Mouse (Mus musculus): ENCODE measurements around the gene B4galnt1. TPM values are rescaled to one million over a fixed set of nuclear protein-coding genes. Genes with fewer than 3 reads are reported as not detected.

Gene B4galnt1
- polyA plus RNA-seq, 1 experiment from 2014 or later, result 3.8 TPM

DNA sequence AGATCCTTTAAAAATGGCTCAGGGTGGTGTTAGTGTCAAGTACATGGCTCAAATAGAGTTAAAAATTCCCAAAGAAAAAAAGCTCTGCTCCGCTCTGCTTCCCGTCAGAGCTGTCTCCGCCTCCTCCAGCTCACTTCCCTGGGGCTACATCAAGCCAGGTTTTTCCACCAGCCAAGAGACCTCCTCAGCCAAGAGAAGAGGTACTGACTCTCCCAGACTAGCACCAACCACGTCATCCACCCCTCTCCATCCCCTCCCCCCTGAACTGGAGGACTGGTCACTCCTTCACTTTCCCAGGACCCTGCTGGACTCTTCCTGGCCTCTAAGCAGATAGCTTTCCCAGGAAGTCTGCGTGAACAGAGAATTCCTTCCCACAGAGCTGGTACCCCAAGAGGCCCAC is 31.4 kb downstream of the B4galnt1 start:
- DNase-seq (ENCODE audit: low spot score), result peak; percentile 66
- Histone ChIP-seq H3K4me3 (peak overlapping the region; percentile 74), H3K27ac (replicated peaks) (peak overlapping the region; percentile 94), H3K27me3 (replicated peaks; ENCODE audit: low read depth, poor library complexity, severe bottlenecking) (no peaks in the 10 kb centered on the region), H3K4me1 (peaks cover 58% of the 10 kb centered on the region), H3K36me3 (replicated peaks) (peaks cover 61% of the 10 kb centered on the region), H3K9me3 (no peaks in the 10 kb centered on the region)
- 2% methylated on average over 5 of the region's 5 CpGs for WGBS

DNA sequence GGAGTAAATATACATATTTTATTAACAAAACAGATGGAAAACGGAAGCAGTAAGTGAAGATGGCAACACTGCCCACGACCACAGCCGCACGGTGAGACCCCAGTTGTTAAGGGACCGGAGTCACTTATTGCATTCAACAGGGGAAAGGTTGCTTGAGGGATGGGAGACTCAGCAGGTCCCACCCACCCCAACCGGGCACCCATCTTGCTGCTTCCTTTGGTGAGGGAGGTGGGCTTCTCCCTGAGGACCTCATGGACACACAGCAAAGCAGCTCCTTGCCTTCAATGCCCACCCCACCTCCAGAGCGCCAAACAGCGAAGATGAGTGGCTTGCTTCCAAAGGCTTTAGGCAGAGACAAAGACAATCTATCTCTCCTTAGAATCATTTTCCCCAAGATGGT is 32.1 kb downstream of the B4galnt1 start:
- H3K9me3 ChIP-seq, result no peaks in the 10 kb centered on the region
- no peak overlapping the region for H3K27ac ChIP-seq (replicated peaks)
- H3K4me3 ChIP-seq, result no peak overlapping the region; the same call in 1 of the 2 replicates
- H3K27me3 ChIP-seq (replicated peaks; ENCODE audit: low read depth, poor library complexity, severe bottlenecking), result no peaks in the 10 kb centered on the region
- peaks cover 55% of the 10 kb centered on the region for H3K4me1 ChIP-seq
- peaks cover 63% of the 10 kb centered on the region for H3K36me3 ChIP-seq (replicated peaks)
- no peak for DNase-seq (ENCODE audit: low spot score)
- 88% methylated on average over 8 of the region's 8 CpGs for WGBS

DNA sequence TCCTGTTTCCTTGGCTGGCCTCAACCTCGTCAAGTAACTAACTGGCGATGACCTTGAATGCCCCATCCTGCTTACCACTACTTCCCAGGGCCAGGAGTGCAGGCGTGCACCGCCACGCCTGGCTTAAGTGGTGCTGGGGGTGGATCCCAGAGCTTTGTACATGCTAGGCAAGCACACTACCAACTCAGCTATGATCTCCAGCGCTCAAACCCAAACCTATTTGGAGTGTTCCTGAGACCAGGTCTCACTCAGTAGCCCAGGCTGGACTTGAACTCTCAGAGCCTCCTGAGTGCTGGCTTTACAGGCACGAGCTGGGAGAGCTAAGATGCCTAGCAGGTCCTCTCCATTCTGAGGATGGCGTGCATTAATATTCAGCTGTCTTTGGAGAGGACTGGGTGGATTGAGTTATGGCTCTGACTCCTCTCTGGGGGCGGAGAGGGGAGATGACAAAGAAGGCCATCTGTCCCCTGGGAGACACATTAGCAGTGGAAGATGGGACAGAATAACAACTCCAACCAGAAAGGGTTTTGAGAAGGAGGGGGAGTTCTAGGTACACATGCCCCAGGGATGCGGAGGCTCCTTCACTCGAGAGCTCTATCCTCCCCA is 32.6 kb downstream of the B4galnt1 start:
- H3K36me3 ChIP-seq (replicated peaks), result peaks cover 63% of the 10 kb centered on the region
- H3K4me3 ChIP-seq, result no peak overlapping the region
- 87% methylated on average over 11 of the region's 11 CpGs for WGBS
- no peaks in the 10 kb centered on the region for H3K27me3 ChIP-seq (replicated peaks; ENCODE audit: low read depth, poor library complexity, severe bottlenecking)
- peaks cover 51% of the 10 kb centered on the region for H3K4me1 ChIP-seq
- no peak for DNase-seq (ENCODE audit: low spot score)
- peak overlapping the region; percentile 44; the same call in 1 of the 2 replicates for H3K27ac ChIP-seq (replicated peaks)
- H3K9me3 ChIP-seq, result no peaks in the 10 kb centered on the region

DNA sequence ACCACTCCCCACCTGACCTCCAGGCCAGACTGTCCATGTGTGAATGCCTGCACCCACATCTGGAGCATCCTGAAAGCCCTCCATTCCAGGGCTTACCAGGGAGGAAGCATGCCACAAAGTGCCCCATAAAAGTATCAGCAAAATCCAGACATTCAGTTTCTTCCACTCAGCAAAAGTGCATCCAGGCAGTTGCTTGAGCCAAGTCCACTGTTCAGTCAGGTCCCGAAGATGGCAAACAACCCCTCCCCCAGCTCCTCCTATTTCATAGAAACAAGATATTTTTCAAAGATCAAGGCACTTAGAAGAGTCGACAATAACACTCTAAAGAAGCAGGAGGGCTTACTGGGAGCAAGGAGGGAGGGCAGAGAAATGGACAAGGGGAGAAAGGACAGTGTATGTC is 33.5 kb downstream of the B4galnt1 start:
- Histone ChIP-seq H3K4me1 (peaks cover 43% of the 10 kb centered on the region), H3K27ac (replicated peaks) (0 out of 2 replicates have a peak overlapping the region, but pooled peaks have one; percentile 20), H3K27me3 (replicated peaks; ENCODE audit: low read depth, poor library complexity, severe bottlenecking) (no peaks in the 10 kb centered on the region), H3K36me3 (replicated peaks) (peaks cover 63% of the 10 kb centered on the region), H3K4me3 (no peak overlapping the region), H3K9me3 (no peaks in the 10 kb centered on the region)
- 68% methylated on average over 2 of the region's 2 CpGs for WGBS
- DNase-seq (ENCODE audit: low spot score), result no peak

DNA sequence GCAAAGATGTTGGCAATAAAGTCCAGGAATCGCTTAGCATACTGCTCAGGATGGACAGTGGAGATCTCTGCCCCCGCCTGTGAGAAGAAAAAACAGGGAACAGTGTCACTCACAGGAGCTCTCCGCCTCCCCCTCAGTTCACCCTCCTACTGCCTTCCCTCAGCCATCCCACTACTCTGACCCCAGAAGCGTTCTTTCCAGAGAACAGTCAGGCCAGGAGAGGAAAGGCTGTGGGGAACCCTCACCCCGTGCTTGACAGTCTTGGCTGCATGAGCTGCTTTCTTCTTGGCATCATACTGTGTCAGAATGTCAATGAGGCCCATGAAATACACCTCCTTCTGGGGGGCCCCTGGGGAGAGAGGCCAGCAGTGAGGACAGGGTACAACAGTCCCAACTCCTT is 34.0 kb downstream of the B4galnt1 start:
- Histone ChIP-seq H3K36me3 (replicated peaks) (peaks cover 67% of the 10 kb centered on the region), H3K27ac (replicated peaks) (no peak overlapping the region), H3K9me3 (no peaks in the 10 kb centered on the region), H3K4me3 (no peak overlapping the region), H3K27me3 (replicated peaks; ENCODE audit: low read depth, poor library complexity, severe bottlenecking) (no peaks in the 10 kb centered on the region), H3K4me1 (peaks cover 41% of the 10 kb centered on the region)
- DNase-seq (ENCODE audit: low spot score), result no peak
- WGBS, result 68% methylated on average over 5 of the region's 5 CpGs

DNA sequence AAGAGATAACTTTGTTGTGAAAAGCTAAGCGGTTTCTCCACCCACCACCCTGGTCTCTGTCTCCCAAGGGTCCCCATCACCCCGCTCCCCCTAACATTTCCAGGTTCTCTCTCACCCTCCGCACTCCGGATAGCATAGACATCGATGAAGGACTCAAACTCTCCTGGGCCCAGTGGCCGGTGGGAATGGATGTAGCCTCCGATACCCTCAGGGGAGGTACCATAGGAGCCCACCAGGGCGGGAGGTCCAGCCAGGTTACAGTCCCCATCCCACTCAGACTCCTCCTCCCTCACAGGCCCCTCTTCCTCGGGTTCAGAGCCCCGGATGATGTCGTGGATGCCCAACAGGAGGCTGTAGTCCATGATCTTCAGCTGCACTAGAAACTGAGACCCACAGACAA is 34.4 kb downstream of the B4galnt1 start:
- peaks cover 71% of the 10 kb centered on the region for H3K36me3 ChIP-seq (replicated peaks)
- peaks cover 37% of the 10 kb centered on the region for H3K4me1 ChIP-seq
- no peaks in the 10 kb centered on the region for H3K9me3 ChIP-seq
- no peaks in the 10 kb centered on the region for H3K27me3 ChIP-seq (replicated peaks; ENCODE audit: low read depth, poor library complexity, severe bottlenecking)
- no peak for DNase-seq (ENCODE audit: low spot score)
- 85% methylated on average over 11 of the region's 11 CpGs for WGBS
- no peak overlapping the region for H3K27ac ChIP-seq (replicated peaks)
- no peak overlapping the region for H3K4me3 ChIP-seq

DNA sequence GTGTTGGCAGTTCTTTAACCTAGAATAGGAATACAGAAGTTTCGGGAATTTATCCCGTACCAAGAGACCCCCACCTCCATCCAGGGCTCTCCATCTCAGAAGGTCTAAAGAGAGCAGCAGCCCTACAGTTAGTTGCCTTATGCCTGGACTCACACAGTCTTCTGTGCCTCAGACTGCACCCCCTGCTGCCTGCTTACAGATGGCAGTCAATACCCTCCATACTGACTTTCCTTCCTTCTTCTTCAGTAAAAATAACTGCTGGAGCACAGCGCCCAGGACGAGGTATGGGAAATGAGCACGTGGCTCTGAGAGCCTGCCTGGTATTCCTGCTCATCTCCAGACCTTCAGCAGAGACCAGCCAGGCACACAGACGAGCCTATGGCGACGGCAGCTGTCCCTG is 35.3 kb downstream of the B4galnt1 start:
- Histone ChIP-seq H3K4me1 (peaks cover 29% of the 10 kb centered on the region), H3K27me3 (replicated peaks; ENCODE audit: low read depth, poor library complexity, severe bottlenecking) (no peaks in the 10 kb centered on the region), H3K4me3 (no peak overlapping the region), H3K27ac (replicated peaks) (no peak overlapping the region), H3K9me3 (no peaks in the 10 kb centered on the region), H3K36me3 (replicated peaks) (peaks cover 79% of the 10 kb centered on the region)
- WGBS, result 81% methylated on average over 8 of the region's 8 CpGs
- DNase-seq (ENCODE audit: low spot score), result no peak

DNA sequence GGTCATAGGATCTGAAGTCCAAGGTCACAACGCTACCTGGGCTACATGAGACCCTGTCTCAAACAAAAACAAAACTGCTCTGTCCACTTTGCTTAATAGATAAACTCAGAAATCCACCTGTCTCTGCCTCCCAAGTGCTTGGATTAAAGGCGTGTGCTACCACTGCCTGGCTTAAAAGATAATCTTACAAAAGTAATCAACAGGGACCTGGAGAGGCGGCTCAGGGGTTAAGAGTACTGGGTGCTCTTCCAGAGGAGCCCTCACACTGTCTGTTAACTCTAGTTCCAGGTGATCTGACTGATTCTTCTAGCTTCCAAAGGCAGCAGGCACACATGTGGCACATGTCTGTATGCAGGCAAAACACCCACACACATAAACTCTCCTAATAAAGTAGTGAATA is 38.1 kb downstream of the B4galnt1 start:
- H3K36me3 ChIP-seq (replicated peaks), result peaks cover 96% of the 10 kb centered on the region
- 88% methylated on average over 3 of the region's 3 CpGs for WGBS

DNA sequence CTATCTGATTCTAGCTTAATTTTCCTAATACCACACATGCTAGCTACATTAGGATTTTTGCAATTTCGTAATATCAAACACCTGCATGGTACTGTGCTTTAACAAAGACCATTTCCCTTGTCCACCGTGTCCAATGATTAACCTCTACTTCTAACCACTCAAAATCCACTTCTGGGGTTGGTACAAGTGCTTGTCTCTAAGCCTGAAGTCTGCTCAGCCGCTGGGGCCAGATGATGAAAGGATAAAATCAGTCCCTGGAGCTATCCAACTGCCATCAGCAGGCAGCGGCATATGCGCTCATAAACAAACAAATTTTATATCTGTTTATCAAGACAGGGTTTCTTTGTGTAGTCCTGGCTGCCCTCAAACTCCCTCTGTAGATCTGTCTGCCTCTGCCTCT is 39.6 kb downstream of the B4galnt1 start:
- 91% methylated on average over 5 of the region's 5 CpGs for WGBS
- Histone ChIP-seq H3K27me3 (replicated peaks; ENCODE audit: low read depth, poor library complexity, severe bottlenecking) (no peaks in the 10 kb centered on the region), H3K36me3 (replicated peaks) (peaks cover 90% of the 10 kb centered on the region), H3K9me3 (no peaks in the 10 kb centered on the region), H3K4me1 (peaks cover 4% of the 10 kb centered on the region), H3K4me3 (no peak overlapping the region), H3K27ac (replicated peaks) (no peak overlapping the region)
- no peak for DNase-seq (ENCODE audit: low spot score)

More for the DNA sequence above, 38.1 kb downstream of the B4galnt1 start:
- Histone ChIP-seq H3K27ac (replicated peaks) (peak overlapping the region; percentile 35; the same call in 1 of the 2 replicates), H3K9me3 (no peaks in the 10 kb centered on the region), H3K4me1 (peaks cover 4% of the 10 kb centered on the region), H3K4me3 (no peak overlapping the region), H3K27me3 (replicated peaks; ENCODE audit: low read depth, poor library complexity, severe bottlenecking) (no peaks in the 10 kb centered on the region)
- no peak for DNase-seq (ENCODE audit: low spot score)

DNA sequence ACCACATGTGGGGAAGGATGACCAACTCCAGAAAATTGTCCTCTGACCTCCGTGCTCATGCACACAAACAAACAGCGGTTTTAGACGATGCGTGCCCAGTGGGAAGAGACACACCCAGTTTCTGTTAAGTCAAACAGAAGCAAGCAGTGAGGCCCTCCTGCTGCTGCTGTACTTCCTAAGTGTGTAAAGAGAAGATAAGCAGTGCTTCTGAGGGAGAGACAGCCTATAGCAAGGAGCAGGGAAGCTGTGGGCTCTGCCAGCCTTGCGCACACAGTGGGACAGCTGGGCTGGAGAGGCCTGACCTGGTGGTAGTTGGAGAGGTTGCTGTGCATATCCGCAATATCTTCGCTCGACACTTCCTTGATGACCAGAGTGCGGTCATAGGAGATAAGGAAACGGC is 40.3 kb downstream of the B4galnt1 start:
- Histone ChIP-seq H3K9me3 (no peaks in the 10 kb centered on the region), H3K36me3 (replicated peaks) (peaks cover 82% of the 10 kb centered on the region)
- WGBS, result 89% methylated on average over 10 of the region's 10 CpGs

DNA sequence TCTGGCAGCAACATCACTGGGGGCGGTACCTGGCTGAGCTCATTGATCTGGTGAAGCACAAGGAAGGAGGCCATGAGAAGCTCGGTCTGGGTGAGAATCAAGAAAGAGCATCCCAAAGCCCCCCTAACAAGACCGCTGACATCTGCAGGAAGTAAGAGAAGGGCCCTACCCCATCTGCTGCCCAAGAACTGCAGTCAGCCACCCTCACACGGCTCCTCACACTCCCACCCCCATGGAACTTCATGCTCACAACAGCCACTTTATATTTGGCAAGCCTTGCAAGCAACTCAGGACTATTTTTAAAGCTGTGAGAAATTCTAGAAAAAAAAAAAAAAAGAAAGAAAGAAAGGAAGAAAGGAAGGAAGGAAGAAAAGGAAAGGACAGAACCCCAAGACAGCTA is 43.9 kb downstream of the B4galnt1 start:
- Histone ChIP-seq H3K36me3 (replicated peaks) (peaks cover 50% of the 10 kb centered on the region), H3K27ac (replicated peaks) (no peak overlapping the region), H3K9me3 (no peaks in the 10 kb centered on the region), H3K4me1 (peaks cover 20% of the 10 kb centered on the region), H3K27me3 (replicated peaks; ENCODE audit: low read depth, poor library complexity, severe bottlenecking) (no peaks in the 10 kb centered on the region), H3K4me3 (no peak overlapping the region)
- no peak for DNase-seq (ENCODE audit: low spot score)
- WGBS, result 88% methylated on average over 4 of the region's 4 CpGs

More for the DNA sequence above, 40.3 kb downstream of the B4galnt1 start:
- Histone ChIP-seq H3K4me1 (peaks cover 12% of the 10 kb centered on the region), H3K27me3 (replicated peaks; ENCODE audit: low read depth, poor library complexity, severe bottlenecking) (no peaks in the 10 kb centered on the region), H3K27ac (replicated peaks) (no peak overlapping the region), H3K4me3 (no peak overlapping the region)
- no peak for DNase-seq (ENCODE audit: low spot score)

DNA sequence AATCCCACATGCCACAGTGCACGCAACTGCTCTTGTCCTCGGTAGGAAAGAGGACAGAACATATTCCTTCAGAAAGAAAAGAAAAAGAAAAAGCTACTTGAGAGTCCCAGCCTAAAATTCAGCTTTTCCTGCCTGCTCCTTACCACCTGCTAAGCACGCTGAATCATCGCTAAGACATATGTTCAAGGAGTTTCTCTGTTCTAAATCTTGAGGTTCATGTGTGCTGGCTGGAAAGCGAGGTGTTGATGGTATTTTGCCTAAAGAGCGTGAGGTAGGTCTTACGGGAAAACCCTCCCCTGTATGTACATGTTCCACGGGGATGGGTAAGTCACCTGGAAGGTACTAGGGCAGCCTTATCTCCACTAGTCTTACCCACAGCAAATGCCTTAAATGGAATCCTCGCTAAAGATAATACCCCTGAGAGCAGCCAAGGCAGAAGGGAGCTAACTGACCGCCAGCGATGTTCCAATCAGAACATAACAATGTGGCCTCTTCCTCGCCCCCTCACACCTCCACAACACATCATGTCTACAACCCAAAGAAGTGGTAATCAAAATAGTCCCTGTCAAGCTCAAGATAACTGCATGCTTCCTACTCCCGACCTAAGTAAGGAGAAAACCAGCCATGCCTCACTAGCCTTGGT is 45.0 kb downstream of the B4galnt1 start:
- Histone ChIP-seq H3K4me1 (peaks cover 20% of the 10 kb centered on the region), H3K27me3 (replicated peaks; ENCODE audit: low read depth, poor library complexity, severe bottlenecking) (no peaks in the 10 kb centered on the region), H3K4me3 (peak overlapping the region; percentile 77), H3K9me3 (no peaks in the 10 kb centered on the region), H3K36me3 (replicated peaks) (peaks cover 39% of the 10 kb centered on the region), H3K27ac (replicated peaks) (no peak overlapping the region)
- DNase-seq (ENCODE audit: low spot score), result no peak
- 86% methylated on average over 13 of the region's 13 CpGs for WGBS

DNA sequence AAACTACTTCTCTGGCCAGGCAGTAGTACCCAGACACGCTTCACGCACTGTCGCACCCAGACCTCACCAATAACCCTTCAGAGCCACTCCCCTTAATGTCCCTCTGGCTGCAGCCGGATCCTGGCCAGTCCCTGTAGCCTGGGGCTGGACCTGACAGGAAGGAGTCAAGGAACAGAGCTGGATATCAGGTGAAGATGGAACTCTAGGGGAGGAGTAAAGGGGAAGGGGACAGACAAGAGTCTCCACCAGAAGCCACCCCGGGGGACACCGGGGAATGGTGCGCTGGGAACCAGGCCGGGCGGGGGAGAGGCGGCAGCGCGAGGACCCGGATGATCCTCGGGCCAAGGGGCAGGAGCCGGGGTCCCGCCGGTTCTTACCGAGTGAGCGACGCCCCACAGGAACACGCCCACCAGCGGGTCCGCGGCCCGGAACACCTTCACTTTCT is 46.0 kb downstream of the B4galnt1 start:
- Histone ChIP-seq H3K27me3 (replicated peaks; ENCODE audit: low read depth, poor library complexity, severe bottlenecking) (no peaks in the 10 kb centered on the region), H3K27ac (replicated peaks) (peak overlapping the region; percentile 82), H3K36me3 (replicated peaks) (peaks cover 30% of the 10 kb centered on the region), H3K9me3 (no peaks in the 10 kb centered on the region), H3K4me3 (peak overlapping the region; percentile 77), H3K4me1 (peaks cover 20% of the 10 kb centered on the region)
- WGBS, result under 1% methylated on average over 25 of the region's 25 CpGs
- DNase-seq (ENCODE audit: low spot score), result no peak
